Mouse (Mus musculus) adrenal gland, adult 18-20 months (tissue): ENCODE data around the gene Spns2. TPM values are rescaled to one million over a fixed set of nuclear protein-coding genes. Genes with fewer than 3 reads are reported as not detected.

Source experiments
- DNase-seq, 2 experiments: peaks; one replicate each; pipeline ENCODE4 v3.0.0; 2021 to 2022; ENCODE audit warnings: low spot score in 2 of 2
- total RNA-seq, 2 experiments: library from RNA; stranded (reverse); gene quantifications; 1 replicate in 1 of 2; 2 replicates in 1 of 2; pipeline ENCODE4 v1.2.3; 2021

The Spns2 gene
- total RNA-seq, 2 experiments from 2014 or later, result 2.7 to 3.7 TPM

DNA sequence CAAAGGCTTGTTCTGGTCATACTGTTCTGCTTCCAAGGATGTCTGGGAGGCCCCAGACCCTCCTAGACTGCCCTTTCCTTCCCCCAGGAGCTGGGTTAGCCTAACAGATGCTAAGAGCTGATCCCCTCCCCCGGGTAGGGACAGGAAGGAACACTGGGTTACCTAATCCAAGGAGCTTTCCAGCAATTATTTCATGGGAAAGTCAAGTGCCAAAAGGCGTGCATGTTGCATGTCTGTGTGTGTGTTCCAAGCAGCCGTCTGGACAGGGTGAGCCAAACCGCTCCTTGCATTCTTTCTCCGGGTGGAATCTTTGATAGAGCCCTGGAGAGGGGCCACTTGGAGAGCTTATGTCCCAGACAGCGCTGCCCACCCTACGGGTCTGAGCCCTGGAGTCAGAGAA lies 76.7 kb downstream of the Spns2 start:
- no peak for DNase-seq

DNA sequence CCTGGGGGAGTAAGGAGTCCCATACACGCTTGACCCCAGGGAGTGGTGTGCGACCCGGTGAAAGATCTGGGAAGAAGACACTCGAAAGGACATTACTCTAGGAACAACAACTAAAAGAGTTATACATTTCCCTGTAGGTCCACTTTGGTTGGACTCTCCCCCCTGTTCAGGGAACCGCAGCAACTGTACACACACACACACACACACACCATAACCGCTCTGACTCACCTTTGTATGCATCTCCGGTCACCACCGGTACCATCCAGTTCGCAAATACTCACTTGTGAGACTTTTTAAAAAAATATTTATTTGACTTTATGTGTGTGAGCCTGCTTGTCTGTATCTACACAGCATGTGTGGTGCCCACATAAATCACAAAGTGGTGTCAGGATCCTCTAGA lies 77.8 kb downstream of the Spns2 start:
- no peak for DNase-seq

DNA sequence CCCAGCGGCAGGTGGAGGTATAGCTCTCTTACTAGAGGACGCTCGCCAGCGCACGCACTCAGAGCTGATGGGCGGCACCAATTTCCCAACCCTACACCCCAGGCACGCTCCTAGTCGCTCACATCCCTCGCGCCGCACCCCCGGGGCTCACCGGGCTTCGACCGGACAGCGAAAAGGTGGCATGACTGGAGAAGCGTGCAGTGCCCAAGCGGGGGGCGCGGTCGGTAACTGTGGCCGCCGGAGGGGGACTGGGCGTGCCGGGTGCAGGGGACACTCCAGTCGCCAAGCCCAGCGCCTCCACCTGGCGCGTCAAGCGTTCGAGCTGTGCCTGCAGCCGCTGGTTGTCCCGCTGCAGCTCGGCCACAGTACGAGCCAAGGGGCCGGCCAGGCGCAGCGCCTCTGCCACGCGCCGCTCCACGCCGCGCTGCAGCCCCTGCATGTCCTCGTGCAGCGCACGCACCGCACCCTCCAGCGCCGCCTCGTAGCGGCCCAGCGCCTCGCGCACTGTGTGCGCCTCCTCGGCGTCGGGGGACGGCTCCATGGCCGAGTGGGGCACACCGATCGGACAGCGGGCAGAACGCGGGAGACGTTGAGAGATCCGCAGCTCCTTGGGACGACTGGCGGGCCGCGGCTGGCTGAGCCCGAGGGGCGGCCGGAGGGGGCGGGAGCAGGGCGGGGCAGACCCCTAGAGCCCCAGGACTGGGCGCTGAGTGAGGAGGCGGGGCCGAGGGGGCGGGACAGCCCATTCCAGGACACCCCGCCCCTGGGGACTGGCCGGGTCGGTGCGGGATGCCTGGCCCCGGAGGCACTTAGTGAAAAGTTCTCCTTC lies 78.4 kb downstream of the Spns2 start, which contains the start of gene Smtnl2:
Smtnl2 (minus strand) TSS at position 621 of the 829 bp plus-strand sequence.
- DNase-seq, result peak; percentile 78 to 81

DNA sequence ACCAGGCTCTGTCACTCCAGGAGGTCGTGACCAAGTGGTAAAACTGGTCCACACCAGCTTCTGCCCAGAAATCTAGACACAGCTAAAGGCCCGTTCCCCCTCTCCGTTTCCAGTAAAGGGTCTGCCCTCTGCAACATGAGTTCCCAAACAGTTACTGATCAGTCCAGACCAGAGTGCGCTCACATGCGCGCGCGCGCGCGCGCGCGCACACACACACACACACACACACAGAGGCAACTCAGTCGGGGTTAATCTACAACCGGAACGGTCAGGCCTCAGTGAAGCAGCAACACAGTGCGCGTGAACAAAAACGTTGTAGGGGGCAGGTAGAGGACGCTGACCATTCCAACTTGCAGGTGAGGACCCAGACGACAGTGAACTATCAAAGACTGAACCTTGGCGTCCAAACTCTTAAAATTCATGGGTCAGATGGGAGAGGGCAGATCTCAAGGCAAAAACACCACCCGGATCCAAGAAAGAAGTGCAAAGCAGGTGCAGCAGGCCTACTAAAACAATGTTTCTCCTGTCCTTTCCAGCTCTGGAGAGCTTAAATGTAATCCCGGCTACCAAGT lies 79.1 kb downstream of the Spns2 start:
- no peak for DNase-seq

DNA sequence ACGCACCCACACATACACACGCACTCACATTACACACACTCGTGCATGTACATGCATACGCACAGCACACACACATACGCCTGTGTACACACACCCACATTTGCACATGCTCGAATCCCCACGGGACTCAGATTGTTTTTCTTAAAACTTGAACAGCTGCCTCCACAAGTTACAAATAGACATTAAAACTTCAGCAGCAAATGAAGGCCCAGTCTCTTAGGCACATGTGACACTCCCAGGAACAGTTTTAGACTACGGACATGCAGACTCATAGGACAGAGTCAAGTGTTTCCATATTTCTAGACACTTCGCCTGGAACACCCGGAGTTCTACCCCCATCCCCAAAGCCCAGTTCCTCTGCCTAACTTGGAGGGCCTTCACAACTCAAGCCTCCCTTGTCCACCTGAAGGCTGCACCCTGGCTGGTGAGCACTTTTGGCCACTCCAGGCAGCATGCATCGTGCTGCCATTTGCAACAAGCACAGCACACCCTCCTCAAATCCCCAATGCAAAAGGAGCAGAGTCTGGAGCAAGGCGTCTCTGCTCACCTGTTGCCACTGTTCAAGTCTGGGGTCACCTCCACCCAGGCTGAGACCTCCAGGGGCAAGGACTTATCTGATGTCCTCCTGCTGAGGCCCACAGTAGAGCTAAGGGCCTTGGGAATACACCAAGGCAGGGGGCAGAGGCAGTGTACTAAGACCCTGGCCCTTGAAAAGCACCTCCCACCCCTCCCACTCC lies 79.9 kb downstream of the Spns2 start:
- DNase-seq, result no peak

DNA sequence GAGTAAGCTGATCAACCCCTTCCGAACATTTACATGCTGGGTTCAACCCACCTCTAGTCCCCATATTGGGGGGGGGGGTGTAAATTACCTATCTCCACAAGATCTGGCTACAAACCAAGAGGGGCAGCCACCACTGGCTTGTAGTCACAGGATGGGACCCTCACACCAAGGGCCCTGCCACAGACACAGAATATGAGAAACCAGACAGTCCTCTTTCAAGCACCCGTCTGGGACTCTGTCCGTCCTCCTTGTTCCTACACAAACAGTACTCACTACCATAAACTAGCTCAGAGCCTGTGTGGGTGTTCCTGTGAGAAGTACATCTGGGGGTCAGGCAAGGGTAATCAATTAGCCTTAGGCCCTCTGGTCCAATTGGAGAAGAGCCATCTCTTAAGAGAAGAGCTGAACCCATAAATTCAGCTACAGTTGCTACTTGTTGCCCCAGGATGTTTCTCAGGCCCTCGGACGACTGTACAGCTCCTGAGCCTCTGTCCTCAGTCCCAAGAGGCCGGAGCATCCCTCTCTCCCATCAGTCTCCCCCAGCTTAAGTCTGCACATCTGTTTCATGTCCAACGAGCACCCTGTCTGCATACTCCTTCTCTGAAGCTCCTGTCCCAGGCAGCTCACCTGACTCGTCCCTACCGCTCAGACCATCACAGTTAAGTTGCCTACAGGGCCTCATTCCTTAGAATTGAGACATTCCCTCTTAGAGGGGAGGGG lies 81.1 kb downstream of the Spns2 start:
- DNase-seq, result no peak

DNA sequence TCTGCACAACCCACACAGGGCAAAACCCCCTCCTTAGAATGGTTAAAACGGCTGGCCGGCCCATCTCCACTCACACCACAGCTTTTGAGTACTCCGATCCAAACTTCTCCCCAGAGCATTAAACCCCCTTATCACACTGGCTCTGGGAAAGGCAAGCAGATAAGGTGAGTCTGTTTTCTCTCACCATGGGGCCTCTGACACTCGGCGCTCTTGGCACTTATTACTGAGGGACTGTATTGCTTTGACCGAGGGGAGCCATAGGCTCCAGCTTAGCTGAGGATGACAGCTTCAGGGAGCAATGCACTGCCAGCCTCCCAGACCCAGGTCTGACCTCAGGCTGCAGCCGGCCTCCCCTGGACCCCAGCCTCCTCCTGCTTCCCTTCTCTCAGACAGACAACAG lies 82.1 kb downstream of the Spns2 start:
- DNase-seq, result no peak

DNA sequence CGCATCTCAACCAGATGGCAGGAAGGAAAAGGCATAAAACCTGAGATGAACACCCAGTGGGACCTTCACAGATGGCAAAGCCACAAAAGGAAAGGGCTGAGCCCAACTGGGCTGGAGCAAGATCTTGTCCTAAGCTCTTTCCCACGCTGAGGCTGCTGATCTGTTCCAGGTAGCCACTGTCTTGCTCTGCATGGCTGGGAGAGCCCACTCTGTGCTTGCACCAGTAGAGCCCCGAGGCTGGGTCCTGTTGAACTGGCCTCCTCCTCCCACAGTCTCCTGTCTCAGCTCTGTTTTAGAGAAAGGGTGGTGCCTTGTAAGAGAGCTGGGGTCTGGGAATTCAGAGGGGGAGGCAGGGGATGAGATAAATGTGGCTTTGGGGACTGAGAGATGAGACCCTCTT lies 82.6 kb downstream of the Spns2 start:
- DNase-seq, result no peak

DNA sequence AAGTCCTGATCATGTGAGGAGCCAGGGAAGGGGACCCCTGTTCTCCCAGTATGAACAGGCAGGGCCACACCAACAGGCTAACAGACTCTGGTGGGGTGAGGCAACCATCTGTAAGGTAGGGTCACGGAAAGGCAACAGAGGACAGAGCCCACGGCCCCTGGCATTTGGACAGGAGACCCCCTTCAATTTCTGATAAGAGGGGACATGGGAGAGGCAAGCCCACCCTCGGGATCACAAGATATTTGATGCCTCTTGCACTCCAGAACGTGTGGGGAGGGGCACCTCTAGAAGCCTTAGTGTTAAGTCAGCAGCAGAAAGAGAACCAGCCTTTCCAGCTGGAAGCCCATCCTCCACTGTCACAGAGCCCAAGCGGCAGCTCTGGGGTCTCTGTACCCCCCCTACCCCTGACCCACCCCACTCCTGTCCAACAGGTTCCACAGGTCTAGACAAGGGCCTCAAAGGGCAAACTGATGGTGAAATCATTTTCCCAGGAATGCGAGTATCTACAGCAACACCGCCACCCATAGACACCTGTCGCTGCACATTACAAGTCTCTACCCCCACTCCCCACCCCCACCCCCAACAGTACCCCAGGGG lies 83.5 kb downstream of the Spns2 start:
- no peak for DNase-seq

DNA sequence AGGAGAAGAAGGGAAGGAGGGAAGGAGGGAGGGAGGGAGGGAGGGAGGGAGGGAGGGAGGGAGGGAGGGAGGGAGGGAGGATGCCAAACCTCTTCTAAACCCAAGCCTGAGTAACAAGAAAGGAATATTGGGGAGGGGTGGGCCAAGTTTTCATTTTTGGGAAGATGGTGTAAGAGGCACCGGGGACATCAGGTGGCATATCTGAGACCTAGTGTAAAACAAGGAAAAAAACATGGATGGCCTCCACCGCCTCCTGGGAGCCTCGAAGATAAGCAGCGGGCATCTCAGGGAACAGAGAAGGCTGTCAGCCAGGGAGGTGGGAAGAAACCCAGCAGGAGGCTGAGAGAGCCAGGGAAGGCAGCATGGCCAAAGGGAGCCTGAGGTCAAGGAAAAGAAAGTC lies 84.2 kb downstream of the Spns2 start:
- no peak for DNase-seq

DNA sequence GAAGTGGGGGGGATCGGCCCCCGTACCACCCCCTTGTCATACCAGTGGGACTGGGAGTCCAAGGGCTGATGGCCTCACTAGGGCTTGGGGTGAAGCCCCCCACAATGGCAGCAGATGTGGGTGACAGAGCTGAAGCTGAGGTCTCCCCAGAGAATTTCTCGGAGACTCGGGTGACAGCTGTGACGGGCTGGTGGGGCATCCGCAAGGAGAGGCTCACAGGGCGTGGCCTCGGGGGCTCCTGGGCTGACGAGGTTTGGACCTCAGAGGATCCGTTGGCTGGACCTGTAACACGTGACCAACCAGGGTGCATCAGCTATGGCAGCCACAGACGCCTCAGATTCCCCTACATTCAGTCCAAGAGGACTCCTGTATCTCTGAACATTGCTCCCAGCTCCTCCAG lies 86.7 kb downstream of the Spns2 start:
- no peak for DNase-seq

DNA sequence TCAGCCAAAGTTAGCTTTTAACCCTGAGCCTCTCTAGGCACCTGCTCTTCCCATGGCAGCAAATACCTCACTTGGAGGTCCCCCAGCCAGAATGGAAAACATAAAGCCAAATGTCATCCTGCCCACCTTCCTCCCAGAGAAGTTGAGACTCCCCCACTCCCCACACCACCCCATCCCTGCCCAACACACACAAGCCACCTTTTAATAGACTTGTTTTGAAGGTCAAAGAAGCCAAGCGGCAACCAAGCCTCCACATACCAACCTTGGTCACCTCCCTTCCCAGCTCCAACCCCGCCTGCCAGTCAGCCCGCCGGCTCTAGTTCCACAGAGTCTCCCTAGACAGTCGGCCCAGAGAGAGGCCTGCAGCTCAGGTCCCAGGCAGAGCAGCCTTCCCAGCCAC lies 87.7 kb downstream of the Spns2 start:
- DNase-seq, result no peak

Other genes starting within 250 kb of the Spns2 start
- gene Slc13a5, start 222.7 kb downstream of the Spns2 start, total RNA-seq, result not detected
- gene Xaf1, start 188.3 kb downstream of the Spns2 start, total RNA-seq, result 10 to 100 TPM; 16.7 to 19.0 TPM
- not detected for gene Fbxo39, start 175.5 kb downstream of the Spns2 start, total RNA-seq
- under 1 TPM; 0.20 to 0.26 TPM for gene Tekt1, start 127.5 kb downstream of the Spns2 start, total RNA-seq
- gene Smtnl2, start 78.2 kb downstream of the Spns2 start, total RNA-seq, result 1 to 10 TPM; 1.3 to 2.6 TPM
- gene Ggt6, start 54.4 kb downstream of the Spns2 start, total RNA-seq, result 1 to 10 TPM in 1 of 2 experiments, under 1 TPM in 1; 0.80 to 3.4 TPM
- 10 to 100 TPM; 75.1 to 86.3 TPM for gene Mybbp1a, start 48.5 kb downstream of the Spns2 start, total RNA-seq
- under 1 TPM in 1 of 2 experiments, not detected in 1; 0.22 TPM for gene Spns3, start 60.6 kb upstream of the Spns2 start, total RNA-seq
- gene Ube2g1, start 117.4 kb upstream of the Spns2 start, total RNA-seq, result 10 to 100 TPM; 33.1 to 43.8 TPM
- 10 to 100 TPM; 33.5 to 40.1 TPM for gene Ankfy1, start 200.1 kb upstream of the Spns2 start, total RNA-seq